Comparison of ENCODE assay signal across 15 mouse cellular contexts in genomic region chr3:133007250-133007649, GRCm38 (mm10).
"Had no signal": no experiment of that assay in that cellular context is flagged by ENCODE, and none has a peak within 500 bp of the region (broad histone marks: within the 10 kb centered on the region; RNA-seq: fewer than 3 reads in every experiment).

No protein-coding gene starts in this region.

- H3K4me1 ChIP-seq: neural tube, embryonic 15.5 days; stomach, embryonic 15.5 days had no signal

- H3K27me3 ChIP-seq: neural tube, embryonic 15.5 days; stomach, embryonic 15.5 days had no signal

- DNase-seq: retina, postnatal 1 day; right cerebral cortex, adult 18-20 months; right cerebral cortex, postnatal 14 days; right cerebral cortex, postnatal 25 days; right cerebral cortex, postnatal 4 days; spleen, adult 18-20 months; thymus, adult 18-20 months; thymus, adult 2 months; thymus, postnatal 14 days; thymus, postnatal 25 days; thymus, postnatal 36 days; thymus, postnatal 4 days had no signal

- H3K27ac ChIP-seq: neural tube, embryonic 15.5 days; stomach, embryonic 15.5 days; stomach, postnatal 0 days had no signal

- H3K9me3 ChIP-seq: neural tube, embryonic 15.5 days; stomach, embryonic 15.5 days had no signal

- H3K36me3 ChIP-seq: stomach, embryonic 15.5 days had no signal

- H3K9ac ChIP-seq: neural tube, embryonic 15.5 days; stomach, embryonic 15.5 days had no signal

- H3K4me3 ChIP-seq: neural tube, embryonic 15.5 days; stomach, embryonic 15.5 days had no signal

- H3K4me2 ChIP-seq: neural tube, embryonic 15.5 days; stomach, embryonic 15.5 days had no signal
